Mouse (Mus musculus): ENCODE measurements around the gene Zfp688.

DNA sequence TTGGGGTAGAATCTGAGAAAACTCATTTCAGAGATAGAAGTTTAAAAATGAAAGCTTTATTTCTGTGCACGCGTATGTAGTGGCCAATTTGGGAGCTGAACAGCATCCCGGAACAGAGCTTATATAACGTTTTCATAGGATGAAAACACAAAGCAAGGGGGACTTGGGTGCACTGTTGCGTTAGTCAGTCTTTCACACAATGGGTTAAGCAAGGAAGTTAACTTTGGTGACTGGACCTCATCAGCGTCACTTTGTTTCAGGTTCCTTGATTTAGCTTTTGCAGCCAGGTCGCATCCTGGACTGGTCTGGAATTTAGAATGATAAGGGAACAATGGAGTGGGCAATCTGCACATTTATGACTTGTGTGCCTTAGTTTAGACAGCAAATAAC is 27.9 kb downstream of the Zfp688 start:
- TF ChIP-seq CTCF (IDR thresholded peaks at IDR 0.05; ENCODE audit: insufficient read depth, low read depth, low read length) (no peak), POLR2A (IDR thresholded peaks at IDR 0.05; ENCODE audit: insufficient read depth, low read depth, low read length) (no peak)
